Mouse (Mus musculus) cerebellum, adult 9-10 months (tissue): ENCODE results near the gene H2-Q4.
"Not testable (repeated sequence)": the region's sequence is repeated elsewhere in the genome, so short reads cannot be mapped to it uniquely, and the experiment has no call there.

Source experiments
- DNase-seq: peaks from one replicate; pipeline ENCODE4 v3.0.0; 2022

H2-Q4 gene

GRCm38 (mm10) chr17:35379369-35379728, at the start of gene H2-Q4:
Gene H2-Q4, plus strand, starts transcription at chr17:35379617.
- DNase-seq = peak; percentile 46

- DNase-seq = not testable (repeated sequence)
Observed at GRCm38 (mm10) chr17:35329714-35330113, 49.7 kb upstream of the H2-Q4 start.

- DNase-seq = not testable (repeated sequence)
Observed at GRCm38 (mm10) chr17:35331546-35331945, 47.9 kb upstream of the H2-Q4 start.

- no peak for DNase-seq
Observed at GRCm38 (mm10) chr17:35342071-35342671, 37.2 kb upstream of the H2-Q4 start, which contains the start of gene H2-Q2. Gene H2-Q2, plus strand, starts transcription at chr17:35342242.

- no peak for DNase-seq
Observed at GRCm38 (mm10) chr17:35342711-35343476, 36.5 kb upstream of the H2-Q4 start.

- DNase-seq = not testable (repeated sequence)
Observed at GRCm38 (mm10) chr17:35347659-35348058, 31.8 kb upstream of the H2-Q4 start.

- DNase-seq = not testable (repeated sequence)
Observed at GRCm38 (mm10) chr17:35353275-35353674, 26.1 kb upstream of the H2-Q4 start.

- DNase-seq = no peak
Observed at GRCm38 (mm10) chr17:35354071-35354470, 25.3 kb upstream of the H2-Q4 start.

GRCm38 (mm10) chr17:35357086-35357485, 22.3 kb upstream of the H2-Q4 start:
- DNase-seq = no peak

GRCm38 (mm10) chr17:35358763-35359469, 20.5 kb upstream of the H2-Q4 start:
- DNase-seq = no peak

- DNase-seq = no peak
Observed at GRCm38 (mm10) chr17:35359470-35359862, 20.0 kb upstream of the H2-Q4 start.

GRCm38 (mm10) chr17:35379729-35380451, 473 bp downstream of the H2-Q4 start:
- no peak for DNase-seq

- DNase-seq = not testable (repeated sequence)
Observed at GRCm38 (mm10) chr17:35389796-35390195, 10.4 kb downstream of the H2-Q4 start.

GRCm38 (mm10) chr17:35392671-35393070, 13.3 kb downstream of the H2-Q4 start:
- DNase-seq = not testable (repeated sequence)

- DNase-seq = not testable (repeated sequence)
Observed at GRCm38 (mm10) chr17:35393864-35394800, 14.7 kb downstream of the H2-Q4 start.

GRCm38 (mm10) chr17:35396956-35397355, 17.5 kb downstream of the H2-Q4 start:
- not testable (repeated sequence) for DNase-seq

- DNase-seq = not testable (repeated sequence)
Observed at GRCm38 (mm10) chr17:35413057-35413456, 33.6 kb downstream of the H2-Q4 start.

- DNase-seq = not testable (repeated sequence)
Observed at GRCm38 (mm10) chr17:35415273-35416129, 36.1 kb downstream of the H2-Q4 start.

- no peak for DNase-seq
Observed at GRCm38 (mm10) chr17:35418772-35419171, 39.4 kb downstream of the H2-Q4 start.

GRCm38 (mm10) chr17:35419564-35419963, 40.1 kb downstream of the H2-Q4 start:
- not testable (repeated sequence) for DNase-seq
